Mouse (Mus musculus) liver, embryonic 14.5 days (tissue): Measurements from ENCODE around the gene Tmem106a.

Experiments
- CTCF ChIP-seq: IDR thresholded peaks from 2 replicates; pipeline ENCODE4 v1.5.1; 2016; ENCODE audit warnings: antibody characterized with exemption, low read depth, control low read depth
- EP300 ChIP-seq: IDR thresholded peaks from 2 replicates; pipeline ENCODE4 v1.6.1; 2016; ENCODE audit warnings: antibody characterized with exemption, low read depth

GRCm38 (mm10) chr11:101616948-101617767 is 35.1 kb downstream of the Tmem106a start:
- 0 out of 2 replicates have a peak, but pooled peaks have one; percentile 29 for TF ChIP-seq CTCF
- no peak for TF ChIP-seq EP300
